Mouse (Mus musculus): ENCODE measurements around the gene Srsf11. TPM values are rescaled to one million over a fixed set of nuclear protein-coding genes. Genes with fewer than 3 reads are reported as not detected.

The Srsf11 gene
- polyA plus RNA-seq, 1 experiment from 2014 or later, result 179 TPM

DNA sequence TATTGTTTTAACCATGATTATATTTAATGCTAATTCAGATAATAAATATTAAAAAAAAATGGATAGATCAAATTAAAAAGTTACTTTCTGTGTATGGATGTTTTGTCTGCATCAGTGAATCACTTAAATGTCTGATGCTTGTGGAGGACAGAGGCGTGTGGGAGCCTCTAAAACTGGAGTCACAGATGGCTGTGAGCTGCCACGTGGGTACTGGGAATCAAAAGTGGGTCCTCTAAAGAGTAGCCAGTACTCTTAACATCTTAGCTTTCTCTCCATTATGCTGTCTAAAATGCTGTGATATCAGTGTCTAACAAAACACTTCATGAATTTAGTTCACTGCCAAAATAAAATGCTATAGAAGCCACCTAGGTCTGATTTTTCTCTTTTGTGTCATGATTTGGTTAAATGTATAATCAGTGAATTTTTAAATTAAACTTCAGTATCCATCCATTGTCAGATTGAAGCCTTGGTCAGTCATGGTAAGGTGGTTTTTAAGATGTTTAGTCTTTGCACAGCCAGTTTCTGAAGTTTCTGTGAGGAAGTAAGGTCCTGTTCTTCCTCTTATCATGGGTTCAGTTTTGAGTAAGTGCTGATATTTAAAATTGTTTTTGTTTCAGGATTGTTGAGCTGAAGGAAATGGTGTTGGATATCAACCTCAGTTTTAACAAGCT is 24.3 kb upstream of the Srsf11 start:
- ATAC-seq, result no peak
- H3K27me3 ChIP-seq (replicated peaks; ENCODE audit: control insufficient read depth, insufficient read depth, low read length), result no peaks in the 10 kb centered on the region
- no peak overlapping the region for H3K27ac ChIP-seq (ENCODE audit: low read length)
- H3K4me1 ChIP-seq (ENCODE audit: control insufficient read depth, insufficient read depth, low read length), result no peaks in the 10 kb centered on the region
- H3K4me3 ChIP-seq (ENCODE audit: low read length), result no peak overlapping the region
- no peak overlapping the region for H3K9ac ChIP-seq (ENCODE audit: low read depth, low read length)
- H3K9me3 ChIP-seq (ENCODE audit: control insufficient read depth, low read length), result no peaks in the 10 kb centered on the region
- H3K4me2 ChIP-seq (ENCODE audit: low read depth, low read length), result no peak overlapping the region
- peaks cover 3% of the 10 kb centered on the region; the same call in 1 of the 2 replicates for H3K36me3 ChIP-seq (ENCODE audit: control insufficient read depth, insufficient read depth, low read length)
- WGBS, result 82% methylated on average over 2 of the region's 2 CpGs

DNA sequence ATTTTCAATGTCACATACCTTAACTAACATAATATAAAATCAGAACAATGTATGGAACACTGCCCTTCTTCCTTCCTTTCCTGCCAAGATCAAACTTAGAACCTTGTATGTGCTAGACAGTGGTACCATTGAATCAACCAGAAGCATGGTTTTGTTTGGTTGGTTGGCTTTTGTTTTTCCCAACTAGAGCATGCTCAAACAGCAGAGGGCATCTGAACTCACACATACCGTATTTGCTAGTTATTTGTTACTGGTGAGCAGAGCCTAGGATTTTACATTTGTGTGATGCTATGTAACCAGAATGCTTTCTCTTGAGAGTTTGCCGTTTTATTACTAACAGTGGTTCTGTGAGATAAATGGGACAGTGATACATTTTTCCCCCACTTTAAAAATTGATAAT is 13.1 kb upstream of the Srsf11 start:
- H3K4me1 ChIP-seq (ENCODE audit: control insufficient read depth, insufficient read depth, low read length), result no peaks in the 10 kb centered on the region
- 87% methylated on average over 2 of the region's 2 CpGs for WGBS
- ATAC-seq, result no peak

DNA sequence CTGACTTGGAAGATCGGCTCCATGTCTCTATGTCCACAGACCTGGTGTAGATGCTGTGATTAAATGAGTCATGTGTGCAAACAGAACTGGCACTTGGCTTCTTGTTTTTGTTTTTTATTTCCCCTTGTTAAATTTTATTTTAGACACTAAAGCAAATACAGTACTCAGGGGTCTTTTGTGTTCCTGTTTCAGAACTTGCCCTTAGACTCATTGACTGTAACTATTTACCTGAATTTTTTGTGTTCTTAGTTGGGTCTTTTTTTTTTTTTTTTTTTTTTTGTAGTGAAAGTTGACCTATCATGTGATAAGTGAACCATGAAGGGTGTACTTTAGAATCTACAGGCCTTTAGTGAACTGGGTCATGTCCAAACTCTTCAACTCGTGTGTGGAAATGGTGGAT is 4.3 kb upstream of the Srsf11 start:
- Histone ChIP-seq H3K9ac (ENCODE audit: low read depth, low read length) (no peak overlapping the region), H3K4me2 (ENCODE audit: low read depth, low read length) (no peak overlapping the region), H3K27me3 (replicated peaks; ENCODE audit: control insufficient read depth, insufficient read depth, low read length) (no peaks in the 10 kb centered on the region), H3K4me3 (ENCODE audit: low read length) (no peak overlapping the region), H3K4me1 (ENCODE audit: control insufficient read depth, insufficient read depth, low read length) (peaks cover 3% of the 10 kb centered on the region; the same call in 1 of the 2 replicates), H3K9me3 (ENCODE audit: control insufficient read depth, low read length) (no peaks in the 10 kb centered on the region), H3K27ac (ENCODE audit: low read length) (no peak overlapping the region), H3K36me3 (ENCODE audit: control insufficient read depth, insufficient read depth, low read length) (no peaks in the 10 kb centered on the region)
- 88% methylated on average over 2 of the region's 2 CpGs for WGBS
- ATAC-seq, result no peak

More for the DNA sequence above, 13.1 kb upstream of the Srsf11 start:
- H3K27me3 ChIP-seq (replicated peaks; ENCODE audit: control insufficient read depth, insufficient read depth, low read length), result no peaks in the 10 kb centered on the region
- no peak overlapping the region for H3K9ac ChIP-seq (ENCODE audit: low read depth, low read length)
- no peak overlapping the region for H3K27ac ChIP-seq (ENCODE audit: low read length)
- H3K4me2 ChIP-seq (ENCODE audit: low read depth, low read length), result no peak overlapping the region
- H3K9me3 ChIP-seq (ENCODE audit: control insufficient read depth, low read length), result no peaks in the 10 kb centered on the region
- H3K4me3 ChIP-seq (ENCODE audit: low read length), result no peak overlapping the region
- no peaks in the 10 kb centered on the region for H3K36me3 ChIP-seq (ENCODE audit: control insufficient read depth, insufficient read depth, low read length)

DNA sequence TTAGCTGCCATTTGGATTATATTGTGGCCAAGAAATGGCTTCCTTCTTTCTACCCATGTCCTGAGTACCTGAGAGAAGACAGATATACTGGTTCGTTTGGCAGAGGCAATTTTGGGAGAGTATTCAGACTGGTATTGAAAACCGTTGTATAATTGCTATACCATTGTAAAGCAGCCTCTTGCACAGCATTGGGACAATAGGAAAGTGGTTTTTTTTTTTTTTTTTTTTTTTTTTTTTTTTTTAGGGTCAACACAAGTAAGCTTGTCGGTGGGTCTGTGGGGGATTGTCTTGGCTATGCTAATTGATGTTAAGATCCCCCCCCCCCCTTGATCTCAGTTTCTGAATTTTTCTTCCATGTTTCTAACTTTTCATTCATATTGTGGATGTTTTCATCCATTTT is 1.7 kb upstream of the Srsf11 start:
- H3K36me3 ChIP-seq (ENCODE audit: control insufficient read depth, insufficient read depth, low read length), result no peaks in the 10 kb centered on the region
- no peak overlapping the region for H3K9ac ChIP-seq (ENCODE audit: low read depth, low read length)
- no peak overlapping the region for H3K27ac ChIP-seq (ENCODE audit: low read length)
- WGBS, result 79% methylated on average over 3 of the region's 3 CpGs
- no peak overlapping the region for H3K4me3 ChIP-seq (ENCODE audit: low read length)
- H3K27me3 ChIP-seq (replicated peaks; ENCODE audit: control insufficient read depth, insufficient read depth, low read length), result no peaks in the 10 kb centered on the region
- peaks cover 8% of the 10 kb centered on the region for H3K4me1 ChIP-seq (ENCODE audit: control insufficient read depth, insufficient read depth, low read length)
- no peaks in the 10 kb centered on the region for H3K9me3 ChIP-seq (ENCODE audit: control insufficient read depth, low read length)
- H3K4me2 ChIP-seq (ENCODE audit: low read depth, low read length), result no peak overlapping the region
- no peak for ATAC-seq

DNA sequence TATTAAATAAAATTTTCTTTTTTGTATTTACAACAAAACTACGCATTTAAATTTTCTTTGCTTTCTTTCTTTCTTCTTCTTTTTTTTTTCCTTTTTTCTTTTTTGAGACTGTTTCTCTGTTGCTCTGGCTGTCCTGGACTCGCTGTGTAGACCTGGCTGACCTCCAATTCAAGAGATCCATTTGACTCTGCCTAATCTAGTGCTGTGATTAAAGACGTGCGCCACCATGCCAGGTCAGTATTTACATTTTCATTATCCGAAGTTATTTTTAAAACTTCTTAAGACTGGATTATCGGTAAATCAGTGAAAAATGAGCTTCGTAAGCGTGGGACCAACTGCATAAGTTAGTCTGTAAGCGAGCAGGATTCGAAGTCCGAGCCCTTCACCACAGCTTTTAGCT is 573 bp downstream of the Srsf11 start:
- H3K4me2 ChIP-seq (ENCODE audit: low read depth, low read length), result peak overlapping the region; percentile 54
- no peaks in the 10 kb centered on the region for H3K36me3 ChIP-seq (ENCODE audit: control insufficient read depth, insufficient read depth, low read length)
- peak overlapping the region; percentile 97 for H3K9ac ChIP-seq (ENCODE audit: low read depth, low read length)
- WGBS, result 2% methylated on average over 11 of the region's 11 CpGs
- no peak for ATAC-seq
- no peaks in the 10 kb centered on the region for H3K9me3 ChIP-seq (ENCODE audit: control insufficient read depth, low read length)
- no peaks in the 10 kb centered on the region for H3K27me3 ChIP-seq (replicated peaks; ENCODE audit: control insufficient read depth, insufficient read depth, low read length)
- peaks cover 11% of the 10 kb centered on the region for H3K4me1 ChIP-seq (ENCODE audit: control insufficient read depth, insufficient read depth, low read length)
- H3K4me3 ChIP-seq (ENCODE audit: low read length), result peak overlapping the region; percentile 90
- peak overlapping the region; percentile 94 for H3K27ac ChIP-seq (ENCODE audit: low read length)

DNA sequence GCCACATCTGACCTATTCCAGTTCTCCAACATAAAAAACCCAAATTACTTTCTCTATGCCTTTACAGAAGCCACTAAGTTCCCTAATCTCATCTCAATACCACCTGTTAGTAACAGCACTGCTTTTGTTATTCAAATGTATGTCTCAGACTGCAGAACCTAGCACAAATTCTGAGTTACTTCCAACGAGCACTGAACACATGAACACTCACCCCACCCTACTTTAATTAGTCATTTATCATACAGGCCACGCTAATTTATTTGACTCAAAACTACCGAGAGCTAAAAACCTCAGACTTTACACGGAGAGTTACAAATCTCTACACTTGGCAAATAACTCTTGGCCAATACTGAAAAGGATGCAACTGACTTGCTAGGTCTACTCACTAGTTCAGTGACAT is 4.3 kb downstream of the Srsf11 start:
- no peaks in the 10 kb centered on the region for H3K36me3 ChIP-seq (ENCODE audit: control insufficient read depth, insufficient read depth, low read length)
- ATAC-seq, result 0 out of 2 replicates have a peak, but pooled peaks have one; percentile 8
- H3K4me2 ChIP-seq (ENCODE audit: low read depth, low read length), result peak overlapping the region; percentile 59
- H3K4me3 ChIP-seq (ENCODE audit: low read length), result peak overlapping the region; percentile 82
- no peaks in the 10 kb centered on the region for H3K9me3 ChIP-seq (ENCODE audit: control insufficient read depth, low read length)
- 5% methylated on average over 4 of the region's 4 CpGs for WGBS
- peak overlapping the region; percentile 96 for H3K27ac ChIP-seq (ENCODE audit: low read length)
- H3K4me1 ChIP-seq (ENCODE audit: control insufficient read depth, insufficient read depth, low read length), result peaks cover 8% of the 10 kb centered on the region
- H3K9ac ChIP-seq (ENCODE audit: low read depth, low read length), result peak overlapping the region; percentile 89
- no peaks in the 10 kb centered on the region for H3K27me3 ChIP-seq (replicated peaks; ENCODE audit: control insufficient read depth, insufficient read depth, low read length)

DNA sequence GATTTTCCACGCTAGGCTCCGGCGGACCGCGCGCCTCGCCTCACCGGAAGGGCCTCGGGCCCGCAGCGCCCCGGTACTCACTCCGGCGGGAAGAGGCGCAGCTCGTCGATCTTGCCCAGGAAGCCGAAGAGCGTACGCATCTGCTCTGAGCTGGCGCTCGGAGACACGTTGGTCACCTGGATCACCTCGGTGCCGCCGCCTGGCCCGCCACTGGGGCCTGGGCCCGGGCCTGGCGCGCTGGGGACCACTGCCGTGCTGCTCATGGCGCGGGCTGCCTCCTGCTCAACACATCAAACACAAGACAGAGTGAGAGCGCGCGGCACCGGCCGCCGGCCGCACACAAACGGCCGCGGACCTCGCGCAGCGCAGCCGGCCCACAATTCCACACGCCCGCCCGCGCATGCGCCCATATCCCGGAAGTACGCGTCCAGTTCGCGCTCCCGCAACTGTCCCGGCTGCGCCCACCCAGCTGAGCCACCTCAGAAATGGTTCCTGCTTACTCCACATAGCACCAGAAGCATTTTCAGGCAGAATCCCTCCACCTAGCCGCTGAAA is 5.0 kb downstream of the Srsf11 start:
- Histone ChIP-seq H3K4me2 (ENCODE audit: low read depth, low read length) (peak overlapping the region; percentile 59), H3K9ac (ENCODE audit: low read depth, low read length) (peak overlapping the region; percentile 89), H3K9me3 (ENCODE audit: control insufficient read depth, low read length) (no peaks in the 10 kb centered on the region), H3K27ac (ENCODE audit: low read length) (peak overlapping the region; percentile 96), H3K36me3 (ENCODE audit: control insufficient read depth, insufficient read depth, low read length) (no peaks in the 10 kb centered on the region), H3K4me1 (ENCODE audit: control insufficient read depth, insufficient read depth, low read length) (peaks cover 8% of the 10 kb centered on the region), H3K4me3 (ENCODE audit: low read length) (peak overlapping the region; percentile 82), H3K27me3 (replicated peaks; ENCODE audit: control insufficient read depth, insufficient read depth, low read length) (no peaks in the 10 kb centered on the region)
- peak; percentile 93 for ATAC-seq
- 0% methylated on average over 61 of the region's 61 CpGs for WGBS

DNA sequence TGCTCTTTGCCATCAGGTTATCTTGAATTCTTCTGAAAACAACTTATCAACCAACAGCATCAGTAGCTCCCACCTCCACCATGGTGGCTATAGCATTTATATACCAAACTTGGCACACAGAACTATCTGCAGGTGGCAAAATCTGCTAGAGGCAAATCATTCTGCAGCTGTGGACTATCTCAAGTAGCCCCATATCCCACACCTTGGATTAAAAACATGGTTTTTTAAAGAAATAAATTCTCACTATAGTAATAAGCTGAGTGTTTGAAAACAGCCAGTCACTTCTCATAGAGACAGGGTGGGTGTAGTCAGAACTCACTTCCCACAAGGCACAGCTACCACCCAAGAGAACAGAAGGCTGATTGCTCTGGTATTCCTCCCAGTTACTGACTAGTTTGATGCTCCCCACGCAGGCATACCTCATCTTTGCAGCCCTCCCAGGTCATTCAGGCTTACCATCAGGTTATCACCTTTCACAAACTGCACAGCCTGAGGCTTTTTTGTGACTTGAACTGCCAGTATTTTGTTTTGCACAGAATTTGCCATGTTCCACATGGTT is 26.6 kb downstream of the Srsf11 start:
- Histone ChIP-seq H3K36me3 (ENCODE audit: control insufficient read depth, insufficient read depth, low read length) (peaks cover 12% of the 10 kb centered on the region), H3K9me3 (ENCODE audit: control insufficient read depth, low read length) (no peaks in the 10 kb centered on the region), H3K27me3 (replicated peaks; ENCODE audit: control insufficient read depth, insufficient read depth, low read length) (no peaks in the 10 kb centered on the region), H3K9ac (ENCODE audit: low read depth, low read length) (no peak overlapping the region), H3K27ac (ENCODE audit: low read length) (no peak overlapping the region), H3K4me1 (ENCODE audit: control insufficient read depth, insufficient read depth, low read length) (no peaks in the 10 kb centered on the region), H3K4me3 (ENCODE audit: low read length) (no peak overlapping the region), H3K4me2 (ENCODE audit: low read depth, low read length) (no peak overlapping the region)
- no peak for ATAC-seq
- WGBS, result 42% methylated on average over 1 of the region's 1 CpGs

DNA sequence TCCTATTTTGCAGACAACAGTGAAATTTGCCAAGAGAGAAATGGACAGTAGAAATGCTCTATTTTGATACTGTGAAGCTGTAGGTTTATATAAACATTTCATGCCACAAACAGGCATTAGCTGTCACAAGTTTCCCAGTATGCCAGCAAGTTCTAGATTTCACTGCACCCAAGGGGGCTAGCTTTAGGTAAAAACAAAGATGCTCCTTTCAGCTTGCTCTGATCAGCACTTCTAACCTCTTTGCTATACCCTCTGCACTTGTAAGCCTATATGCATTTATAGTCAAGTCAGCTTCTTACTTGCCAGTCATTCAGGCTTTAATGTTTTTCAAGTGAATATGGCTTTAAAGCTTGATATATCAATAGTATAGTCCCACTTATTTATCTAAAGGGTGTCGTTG is 27.8 kb downstream of the Srsf11 start:
- 64% methylated on average over 1 of the region's 1 CpGs for WGBS
- no peak overlapping the region for H3K27ac ChIP-seq (ENCODE audit: low read length)
- ATAC-seq, result no peak
- H3K9ac ChIP-seq (ENCODE audit: low read depth, low read length), result no peak overlapping the region
- no peak overlapping the region for H3K4me3 ChIP-seq (ENCODE audit: low read length)
- no peak overlapping the region for H3K4me2 ChIP-seq (ENCODE audit: low read depth, low read length)
- peaks cover 8% of the 10 kb centered on the region for H3K36me3 ChIP-seq (ENCODE audit: control insufficient read depth, insufficient read depth, low read length)
- H3K27me3 ChIP-seq (replicated peaks; ENCODE audit: control insufficient read depth, insufficient read depth, low read length), result no peaks in the 10 kb centered on the region
- H3K4me1 ChIP-seq (ENCODE audit: control insufficient read depth, insufficient read depth, low read length), result no peaks in the 10 kb centered on the region
- H3K9me3 ChIP-seq (ENCODE audit: control insufficient read depth, low read length), result no peaks in the 10 kb centered on the region
